ENCODE assay signal across 18 mouse cellular contexts in the genomic region with DNA sequence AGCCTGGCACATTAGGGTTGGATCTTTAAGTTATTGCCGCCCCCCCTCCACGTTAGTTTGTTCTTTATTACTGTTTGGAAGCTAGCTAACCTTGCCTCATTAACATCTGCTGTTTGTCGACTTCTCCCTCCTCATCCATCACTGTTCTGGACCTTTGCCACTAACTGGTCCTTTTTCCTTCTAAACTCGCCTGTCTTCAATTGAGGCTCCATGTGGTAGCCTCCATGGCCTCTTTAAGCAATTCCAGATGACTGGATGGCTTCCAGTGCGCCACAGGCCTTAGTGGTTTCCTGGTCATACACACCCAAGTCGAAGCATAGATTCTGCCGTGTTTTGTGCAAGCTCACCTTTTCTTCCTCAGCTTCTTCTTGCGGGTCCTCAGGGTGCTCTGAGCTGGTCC. TPM values are rescaled to one million over a fixed set of nuclear protein-coding genes. Genes with fewer than 3 reads are reported as not detected.
DNase-seq lines count a peak whose midpoint lies in the region; ATAC-seq lines count a peak whose summit lies in the region.
"Had no signal": no experiment of that assay in that cellular context is flagged by ENCODE, and none has a peak within 500 bp of the region (broad histone marks: within the 10 kb centered on the region; RNA-seq: fewer than 3 reads in every experiment).

No protein-coding gene starts in this region.

- 64% methylated on average over 8 of the region's 8 CpGs for WGBS in neural tube, embryonic 15.5 days
- 14% methylated on average over 8 of the region's 8 CpGs for WGBS in limb, embryonic 10.5 days

- H3K4me3 ChIP-seq in neural tube, embryonic 15.5 days (replicated peaks): no peak overlapping the region
- H3K4me3 ChIP-seq in limb, embryonic 10.5 days: no peak overlapping the region
- H3K4me3 ChIP-seq: forebrain, embryonic 15.5 days; hindbrain, embryonic 15.5 days had no signal

- H3K27ac ChIP-seq in neural tube, embryonic 15.5 days (replicated peaks): no peak overlapping the region
- H3K27ac ChIP-seq in limb, embryonic 10.5 days: peak overlapping the region; percentile 73
- H3K27ac ChIP-seq: forebrain, embryonic 15.5 days; hindbrain, embryonic 15.5 days had no signal

- H3K4me1 ChIP-seq in neural tube, embryonic 15.5 days: peaks cover 3% of the 10 kb centered on the region; the same call in 1 of the 2 replicates
- peaks cover 45% of the 10 kb centered on the region for H3K4me1 ChIP-seq in limb, embryonic 10.5 days
- H3K4me1 ChIP-seq: forebrain, embryonic 15.5 days; hindbrain, embryonic 15.5 days had no signal

- H3K27me3 ChIP-seq in neural tube, embryonic 15.5 days (replicated peaks): no peaks in the 10 kb centered on the region
- no peaks in the 10 kb centered on the region for H3K27me3 ChIP-seq in limb, embryonic 10.5 days (ENCODE audit: low read depth, poor library complexity, severe bottlenecking)
- H3K27me3 ChIP-seq: forebrain, embryonic 15.5 days; hindbrain, embryonic 15.5 days had no signal

- peak; percentile 49 for DNase-seq in gastrocnemius, adult 18-20 months (ENCODE audit: low spot score)
- DNase-seq in gastrocnemius, postnatal 10 days: no peak
- DNase-seq in neural tube, embryonic 10.5 days (ENCODE audit: extremely low spot score, low spot score): peak; percentile 44
- DNase-seq in limb, embryonic 10.5 days (ENCODE audit: low spot score): peak; percentile 84
- no peak for DNase-seq in urinary bladder, postnatal 10 days (ENCODE audit: low spot score)
- DNase-seq in cerebellum, postnatal 14 days: no peak
- DNase-seq in adrenal gland, postnatal 25 days: no peak
- DNase-seq: cerebellum, adult 2 months; left cerebral cortex, postnatal 4 days; lung, adult 18-20 months; right cerebral cortex, adult 18-20 months; thymus, adult 18-20 months had no signal

- H3K9me3 ChIP-seq in neural tube, embryonic 15.5 days (replicated peaks): no peaks in the 10 kb centered on the region
- no peaks in the 10 kb centered on the region for H3K9me3 ChIP-seq in limb, embryonic 10.5 days (replicated peaks)
- H3K9me3 ChIP-seq: forebrain, embryonic 15.5 days; hindbrain, embryonic 15.5 days had no signal

- no peak overlapping the region for H3K9ac ChIP-seq in neural tube, embryonic 15.5 days (replicated peaks)
- H3K9ac ChIP-seq: forebrain, embryonic 15.5 days; hindbrain, embryonic 15.5 days had no signal

- H3K4me2 ChIP-seq in neural tube, embryonic 15.5 days: no peak overlapping the region
- H3K4me2 ChIP-seq: forebrain, embryonic 15.5 days; hindbrain, embryonic 15.5 days had no signal

- ATAC-seq in neural tube, embryonic 15.5 days (ENCODE audit: low FRiP score): no peak
- ATAC-seq: forebrain, embryonic 15.5 days; Patski had no signal

- no peaks in the 10 kb centered on the region for H3K36me3 ChIP-seq in neural tube, embryonic 15.5 days
- no peaks in the 10 kb centered on the region for H3K36me3 ChIP-seq in limb, embryonic 10.5 days
- H3K36me3 ChIP-seq: forebrain, embryonic 15.5 days; hindbrain, embryonic 15.5 days had no signal

RNA-seq across cellular contexts. Expression of gene Adora3, which starts 16.9 kb away (rescaled TPM):
- total RNA-seq in gastrocnemius, adult 18-20 months (2021): not detected
- total RNA-seq in gastrocnemius, postnatal 10 days (2021): under 1 TPM; 0.19 to 0.29 TPM
- 0.27 and 0.42 TPM in 2 replicates for polyA plus RNA-seq in neural tube, embryonic 15.5 days (2015; fragmentation: Nextera tagmentation; extraction: Ambion mirVana)
- polyA plus RNA-seq in limb, embryonic 10.5 days (2016; fragmentation: Nextera tagmentation; extraction: Ambion mirVana): 0.25 TPM in 1 of 2 replicates, not detected in the other
- not detected in 2 replicates for total RNA-seq in adrenal gland, postnatal 25 days (2021)
- polyA plus RNA-seq: kidney, embryonic 16.5 days; Patski had no signal

RNA-seq across cellular contexts. Expression of gene Tmigd3, which starts 16.9 kb away (rescaled TPM):
- not detected for total RNA-seq in gastrocnemius, adult 18-20 months (2021)
- total RNA-seq in gastrocnemius, postnatal 10 days (2021): under 1 TPM in 1 of 2 experiments, not detected in 1; 0.36 TPM
- not detected in 2 replicates for polyA plus RNA-seq in neural tube, embryonic 15.5 days (2015; fragmentation: Nextera tagmentation; extraction: Ambion mirVana)
- polyA plus RNA-seq in limb, embryonic 10.5 days (2016; fragmentation: Nextera tagmentation; extraction: Ambion mirVana): 0.30 TPM in 1 of 2 replicates, not detected in the other
- total RNA-seq in adrenal gland, postnatal 25 days (2021): not detected in 2 replicates
- total RNA-seq: left cerebral cortex, postnatal 4 days; neutrophil, adult 5-6 weeks had no signal
- polyA plus RNA-seq: hindbrain, embryonic 15.5 days; kidney, embryonic 16.5 days; Patski had no signal

RNA-seq across cellular contexts. Expression of gene Rap1a, which starts 52.6 kb away (rescaled TPM):
- total RNA-seq in gastrocnemius, adult 18-20 months (2021): 10 to 100 TPM; 74.1 to 94.9 TPM
- total RNA-seq in gastrocnemius, postnatal 10 days (2021): 100 to 1,000 TPM; 126 to 130 TPM
- 88.2 and 95.4 TPM in 2 replicates for polyA plus RNA-seq in neural tube, embryonic 15.5 days (2015; fragmentation: Nextera tagmentation; extraction: Ambion mirVana)
- 67.3 and 71.6 TPM in 2 replicates for polyA plus RNA-seq in limb, embryonic 10.5 days (2016; fragmentation: Nextera tagmentation; extraction: Ambion mirVana)
- total RNA-seq in adrenal gland, postnatal 25 days (2021): 172 and 200 TPM in 2 replicates

Comparison
In these comparisons a context has a peak if more than half of its experiments do, and no peak if none do; other contexts are left out.
1. DNase-seq: peak in gastrocnemius, adult 18-20 months (single experiment), neural tube, embryonic 10.5 days (single experiment) and limb, embryonic 10.5 days (single experiment); none in gastrocnemius, postnatal 10 days (single experiment), urinary bladder, postnatal 10 days (single experiment), cerebellum, postnatal 14 days (0 of 2) and adrenal gland, postnatal 25 days (single experiment).